Mouse (Mus musculus) heart, postnatal 0 days (tissue): ENCODE results near the gene Tbc1d20.

Experiments
- CTCF ChIP-seq: IDR thresholded peaks from 2 replicates; pipeline ENCODE4 v1.5.1; 2016; ENCODE audit warnings: antibody characterized with exemption, control low read depth, low read depth
- EP300 ChIP-seq: IDR thresholded peaks from 2 replicates; pipeline ENCODE4 v1.6.1; 2016; ENCODE audit warnings: antibody characterized with exemption, low read depth

GRCm38 (mm10) chr2:152349842-152350540 is 56.4 kb downstream of the Tbc1d20 start:
- TF ChIP-seq EP300, result no peak
- TF ChIP-seq CTCF, result no peak
